Mouse (Mus musculus) G1E-ER4 (cell line): ENCODE measurements at regions not wholly inside any gene's neighbourhood (a gene's known extent, or its start where the extent isn't known, plus 50 kb on each side); places are given as distances from the start of the nearest gene placed in this dataset.

Experiments used
- GATA1 ChIP-seq: IDR thresholded peaks from one replicate; pipeline ENCODE4 v1.8.0; 2012; ENCODE audit warnings: low read length, inconsistent platforms

- no peak for TF ChIP-seq GATA1
Measured at GRCm38 (mm10) chr15:61794506-61794905, 871.7 kb upstream of the A1bg start.

- no peak for TF ChIP-seq GATA1
Measured at GRCm38 (mm10) chr15:61789847-61790562, 867.2 kb upstream of the A1bg start.

DNA sequence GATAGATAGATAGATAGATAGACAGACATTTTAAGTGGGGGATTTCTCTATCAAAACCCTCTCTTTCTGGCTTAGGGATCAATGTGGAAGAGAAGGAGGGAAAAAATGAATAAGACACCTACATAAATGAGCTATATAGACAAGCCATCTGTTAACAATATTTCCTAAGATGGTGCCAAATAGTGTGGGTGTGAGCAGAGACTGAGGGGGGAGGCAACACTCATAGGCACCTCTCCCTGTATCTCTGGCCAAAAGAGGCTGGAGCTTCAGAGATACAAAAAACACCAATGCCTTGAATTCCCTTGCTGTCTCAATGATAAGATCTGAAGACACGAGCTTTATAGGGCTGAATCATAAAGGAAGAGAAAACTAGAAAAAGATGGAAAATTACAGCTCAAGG lies 864.2 kb upstream of the A1bg start:
- TF ChIP-seq GATA1, result no peak

DNA sequence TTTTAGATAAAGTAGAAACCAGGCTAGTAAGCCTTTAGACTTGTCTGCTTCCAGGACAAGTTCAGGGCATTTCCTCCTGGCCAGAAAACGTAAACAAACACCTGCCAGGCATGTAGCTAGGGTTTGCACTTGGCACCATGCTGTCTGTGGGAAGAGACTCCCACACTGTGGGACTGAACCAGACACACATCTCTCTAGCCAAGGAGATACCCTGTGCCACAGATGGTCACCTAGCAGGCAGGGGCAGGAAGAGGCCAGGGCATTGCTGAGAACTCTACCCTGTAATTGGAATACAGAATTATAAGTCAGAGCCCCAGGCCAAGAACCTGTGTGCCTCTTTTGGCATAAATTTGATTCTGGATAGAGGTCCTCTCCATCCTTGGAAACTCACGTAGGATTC lies 858.7 kb upstream of the A1bg start:
- TF ChIP-seq GATA1, result no peak

DNA sequence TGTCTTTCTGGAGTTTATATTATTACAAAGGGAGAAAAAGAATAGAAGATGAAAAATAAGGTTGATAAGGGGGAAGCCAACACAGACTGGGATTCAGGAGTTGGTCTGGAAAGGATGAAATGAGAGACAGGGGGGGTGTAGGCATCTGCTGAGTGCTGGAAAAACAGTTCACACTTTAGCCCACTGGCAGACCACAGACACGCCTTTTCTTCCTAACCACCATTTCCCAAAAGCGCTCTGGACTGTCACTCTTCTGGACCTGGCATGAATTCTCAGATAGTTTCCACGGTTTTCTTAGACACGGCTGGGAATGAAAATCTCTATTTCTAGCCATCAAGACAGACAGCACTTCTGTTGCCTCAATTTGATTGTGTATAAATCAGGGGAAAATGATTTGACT lies 850.2 kb upstream of the A1bg start:
- no peak for TF ChIP-seq GATA1

GRCm38 (mm10) chr15:61770721-61771542 lies 848.1 kb upstream of the A1bg start:
- TF ChIP-seq GATA1, result no peak

- no peak for TF ChIP-seq GATA1
Measured at GRCm38 (mm10) chr15:61766544-61767094, 843.8 kb upstream of the A1bg start.

- no peak for TF ChIP-seq GATA1
Measured at GRCm38 (mm10) chr15:61753802-61754201, 831.0 kb upstream of the A1bg start.

GRCm38 (mm10) chr15:61723696-61724095 lies 800.9 kb upstream of the A1bg start:
- TF ChIP-seq GATA1, result no peak

DNA sequence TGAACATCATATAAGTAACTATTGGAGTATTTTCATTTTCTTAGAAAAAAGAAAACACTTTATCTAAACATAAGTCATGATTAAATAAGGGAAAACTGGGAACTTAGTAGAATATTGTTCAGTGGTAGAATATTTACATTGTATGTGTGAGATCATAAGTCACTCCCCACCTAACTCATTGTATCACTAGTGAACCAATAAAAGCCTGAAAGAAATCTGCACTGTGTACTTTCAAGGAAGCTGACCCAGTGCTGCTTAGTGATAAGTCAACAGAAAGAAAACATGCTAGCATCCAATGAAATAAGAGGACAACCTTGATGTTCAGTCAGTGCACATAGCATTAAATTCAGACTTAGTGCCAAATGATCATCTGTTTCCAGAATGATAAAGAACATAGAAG lies 795.7 kb upstream of the A1bg start:
- TF ChIP-seq GATA1, result no peak

DNA sequence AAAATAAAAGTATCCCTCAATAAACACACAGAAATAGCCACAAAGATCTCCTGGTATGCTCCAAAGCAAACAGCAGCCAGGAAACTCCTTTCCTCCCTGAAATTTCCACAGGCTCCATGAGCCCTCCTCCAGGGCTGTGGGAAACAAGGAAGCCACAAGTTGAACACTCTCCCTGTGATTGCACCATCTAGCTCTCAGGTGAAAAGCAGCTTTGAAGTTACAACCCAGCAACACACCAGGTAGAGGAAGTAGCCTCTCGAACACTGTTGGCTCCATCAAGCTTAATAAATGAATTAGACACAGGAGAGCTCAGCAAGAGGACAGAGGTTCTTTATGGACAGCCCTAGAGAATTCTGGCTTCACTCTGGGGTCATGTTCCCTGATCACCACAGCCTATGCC lies 794.4 kb upstream of the A1bg start:
- no peak for TF ChIP-seq GATA1

DNA sequence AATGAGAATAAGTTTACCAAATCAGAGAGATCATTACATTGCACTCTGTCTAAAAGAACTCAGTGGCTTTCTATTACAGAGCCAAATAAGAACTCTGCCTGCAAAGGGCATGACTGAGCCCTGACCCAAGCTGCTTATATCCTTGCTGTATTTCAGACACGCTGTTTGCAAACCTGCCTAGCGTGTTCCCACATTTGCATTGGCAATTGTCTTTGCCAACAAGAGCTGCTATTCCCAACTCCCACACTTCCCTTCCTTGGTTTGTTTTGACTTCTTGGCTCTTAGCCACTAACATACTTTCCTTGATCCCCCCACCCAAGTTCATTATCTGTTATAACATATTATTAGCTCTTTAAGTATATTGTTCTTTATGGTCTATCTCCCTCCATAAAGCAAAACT lies 791.1 kb upstream of the A1bg start:
- no peak for TF ChIP-seq GATA1

GRCm38 (mm10) chr15:61708928-61709327 lies 786.1 kb upstream of the A1bg start:
- TF ChIP-seq GATA1, result no peak

- TF ChIP-seq GATA1, result no peak
Measured at GRCm38 (mm10) chr15:61707952-61708351, 785.1 kb upstream of the A1bg start.

DNA sequence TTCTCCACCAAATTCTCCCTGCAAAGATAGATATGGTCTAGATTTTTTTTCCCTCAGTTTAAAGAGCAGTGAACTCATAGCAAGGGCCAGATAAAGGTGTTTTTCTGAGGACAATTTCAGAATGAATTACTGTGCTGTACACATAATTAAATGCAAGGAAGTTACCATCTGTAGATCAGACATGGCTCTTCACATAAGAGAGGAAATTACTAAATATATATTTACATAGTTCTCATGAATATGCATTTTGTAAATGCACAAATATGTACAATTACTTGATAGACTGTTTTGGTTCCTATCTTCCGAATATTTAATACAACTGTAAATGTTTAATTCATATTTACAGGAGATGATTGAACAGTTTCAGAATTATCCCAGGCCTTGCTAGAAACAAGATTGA lies 769.9 kb upstream of the A1bg start:
- no peak for TF ChIP-seq GATA1

GRCm38 (mm10) chr15:61690425-61690824 lies 767.6 kb upstream of the A1bg start:
- no peak for TF ChIP-seq GATA1
